Mouse (Mus musculus) E14TG2a.4 (cell line): Measurements from ENCODE around the gene Emilin2.

ENCODE experiments used
- H3K27me3 ChIP-seq: 2 replicates; pipeline ENCODE4 v1.6.1; 2014; ENCODE audit warnings: low read length, control low read depth; ENCODE audit not compliant: insufficient read depth
- H3K36me3 ChIP-seq: 2 replicates; pipeline ENCODE4 v1.6.1; 2014; ENCODE audit warnings: low read length, control low read depth; ENCODE audit not compliant: insufficient read depth
- H3K4me1 ChIP-seq: replicated peaks from 2 replicates; pipeline ENCODE4 v1.6.1; 2014; ENCODE audit warnings: low read depth, low read length, control low read depth
- H3K4me3 ChIP-seq: replicated peaks from 2 replicates; pipeline ENCODE4 v1.5.1; 2014; ENCODE audit warnings: mild to moderate bottlenecking, low read length
- H3K9me3 ChIP-seq: 2 replicates; pipeline ENCODE4 v1.6.1; 2014; ENCODE audit warnings: low read length, control low read depth
- CTCF ChIP-seq: conservative IDR thresholded peaks from 2 replicates; pipeline ENCODE4 v1.5.1; 2014; ENCODE audit warnings: low read length
- NANOG ChIP-seq: IDR thresholded peaks from 2 replicates; pipeline ENCODE4 v1.6.1; 2014; ENCODE audit warnings: borderline replicate concordance, low read length, mixed read lengths
- POU5F1 ChIP-seq: IDR thresholded peaks from 2 replicates; pipeline ENCODE4 v1.6.1; 2014; ENCODE audit warnings: low read length, borderline replicate concordance

The Emilin2 gene

GRCm38 (mm10) chr17:71282716-71283115, 29.1 kb downstream of the Emilin2 start:
- Histone ChIP-seq H3K4me3 (no peak overlapping the region), H3K27me3 (no peaks in the 10 kb centered on the region), H3K4me1 (no peaks in the 10 kb centered on the region), H3K36me3 (no peaks in the 10 kb centered on the region), H3K9me3 (no peaks in the 10 kb centered on the region)
- TF ChIP-seq NANOG (no peak), POU5F1 (no peak), CTCF (no peak)

GRCm38 (mm10) chr17:71277701-71278491, 33.9 kb downstream of the Emilin2 start:
- TF ChIP-seq POU5F1 (no peak), CTCF (no peak), NANOG (no peak)
- H3K4me3 ChIP-seq, result no peak overlapping the region
- no peaks in the 10 kb centered on the region for H3K27me3 ChIP-seq

GRCm38 (mm10) chr17:71276771-71277170, 35.0 kb downstream of the Emilin2 start:
- Histone ChIP-seq H3K9me3 (peaks cover 8% of the 10 kb centered on the region), H3K27me3 (no peaks in the 10 kb centered on the region), H3K36me3 (no peaks in the 10 kb centered on the region), H3K4me1 (no peaks in the 10 kb centered on the region), H3K4me3 (no peak overlapping the region)
- TF ChIP-seq NANOG, result no peak
- TF ChIP-seq POU5F1, result no peak
- no peak for TF ChIP-seq CTCF

More at GRCm38 (mm10) chr17:71277701-71278491, 33.9 kb downstream of the Emilin2 start:
- no peaks in the 10 kb centered on the region for H3K4me1 ChIP-seq
- peaks cover 8% of the 10 kb centered on the region for H3K9me3 ChIP-seq
- no peaks in the 10 kb centered on the region for H3K36me3 ChIP-seq

DNA sequence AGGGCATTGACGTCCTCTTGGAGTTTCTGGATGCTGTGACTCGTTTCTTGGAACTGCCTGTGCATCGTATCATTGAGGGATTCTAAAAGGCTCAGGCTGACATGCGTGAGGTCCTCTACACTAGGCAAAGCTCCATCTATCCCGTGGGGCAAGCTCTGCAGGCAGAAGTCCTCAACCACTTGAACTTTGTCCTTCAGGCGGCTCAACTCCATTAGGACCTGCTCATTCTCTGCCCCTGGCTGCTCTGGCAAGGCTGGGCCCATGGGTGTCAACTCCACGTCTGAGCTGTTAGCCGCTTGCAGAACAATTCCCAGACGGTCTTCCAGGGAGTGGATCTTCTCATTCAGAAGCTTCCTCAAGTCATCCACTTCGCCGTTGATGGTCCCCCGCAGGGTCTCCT, 37.9 kb downstream of the Emilin2 start:
- Histone ChIP-seq H3K36me3 (no peaks in the 10 kb centered on the region), H3K4me1 (no peaks in the 10 kb centered on the region), H3K4me3 (no peak overlapping the region), H3K27me3 (no peaks in the 10 kb centered on the region), H3K9me3 (peaks cover 8% of the 10 kb centered on the region)
- TF ChIP-seq CTCF (no peak), NANOG (no peak), POU5F1 (no peak)

DNA sequence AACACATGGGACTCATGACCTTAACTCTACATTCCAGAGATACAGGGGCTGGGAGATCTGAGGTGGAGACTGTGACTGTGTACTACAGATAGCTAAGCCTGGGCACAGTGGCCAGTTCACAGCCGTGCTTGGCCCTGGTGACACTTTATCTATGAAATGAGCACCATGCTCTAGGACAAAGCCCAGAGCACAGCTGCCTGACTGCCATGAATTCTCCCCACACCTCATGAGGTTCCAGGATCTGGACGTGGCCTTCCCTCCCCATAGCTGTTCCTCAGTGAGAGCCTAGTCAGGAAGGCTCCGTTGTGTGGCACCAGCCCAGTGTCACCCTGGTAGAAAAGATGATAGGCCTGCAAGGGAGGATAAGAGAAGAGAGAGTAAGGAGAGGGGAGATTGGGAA, 43.2 kb downstream of the Emilin2 start:
- Histone ChIP-seq H3K4me3 (no peak overlapping the region), H3K9me3 (no peaks in the 10 kb centered on the region), H3K36me3 (no peaks in the 10 kb centered on the region), H3K4me1 (no peaks in the 10 kb centered on the region), H3K27me3 (no peaks in the 10 kb centered on the region; the same call in 1 of the 2 replicates)
- TF ChIP-seq CTCF, result no peak
- no peak for TF ChIP-seq POU5F1

- Histone ChIP-seq H3K4me3 (no peak overlapping the region), H3K27me3 (no peaks in the 10 kb centered on the region; the same call in 1 of the 2 replicates), H3K4me1 (no peaks in the 10 kb centered on the region), H3K36me3 (no peaks in the 10 kb centered on the region), H3K9me3 (no peaks in the 10 kb centered on the region)
- TF ChIP-seq NANOG (no peak), POU5F1 (no peak), CTCF (no peak)
Observed at GRCm38 (mm10) chr17:71268152-71268551, 43.6 kb downstream of the Emilin2 start.

DNA sequence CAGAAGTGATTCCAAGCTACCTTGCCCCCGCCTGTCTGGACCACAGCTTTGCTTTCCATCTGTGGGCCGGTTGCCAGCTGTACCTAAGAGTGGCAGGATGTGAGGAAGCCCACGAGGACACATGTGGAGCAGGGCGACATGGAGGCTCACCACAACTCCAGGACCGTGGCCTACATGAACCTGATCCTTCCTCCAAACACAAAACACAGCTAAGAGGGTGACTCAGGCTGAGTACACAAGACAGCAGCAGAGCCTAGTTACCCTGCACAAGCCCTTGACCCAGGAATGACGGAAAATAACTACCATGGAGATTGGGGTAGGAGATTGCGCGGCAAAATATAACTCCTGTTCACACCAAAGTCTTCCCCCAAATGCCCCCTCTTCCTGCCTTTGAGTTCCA, 44.4 kb downstream of the Emilin2 start:
- Histone ChIP-seq H3K4me3 (no peak overlapping the region), H3K27me3 (no peaks in the 10 kb centered on the region; the same call in 1 of the 2 replicates), H3K4me1 (no peaks in the 10 kb centered on the region), H3K9me3 (no peaks in the 10 kb centered on the region), H3K36me3 (no peaks in the 10 kb centered on the region)
- TF ChIP-seq NANOG (no peak), CTCF (no peak), POU5F1 (no peak)

GRCm38 (mm10) chr17:71265336-71266051, 46.3 kb downstream of the Emilin2 start:
- H3K4me1 ChIP-seq, result peaks cover 2% of the 10 kb centered on the region; the same call in 1 of the 2 replicates
- TF ChIP-seq NANOG (no peak), CTCF (no peak), POU5F1 (no peak)
- no peak overlapping the region for H3K4me3 ChIP-seq

More at GRCm38 (mm10) chr17:71265336-71266051, 46.3 kb downstream of the Emilin2 start:
- Histone ChIP-seq H3K27me3 (no peaks in the 10 kb centered on the region; the same call in 1 of the 2 replicates), H3K9me3 (no peaks in the 10 kb centered on the region), H3K36me3 (no peaks in the 10 kb centered on the region)
